Mouse (Mus musculus) thymus, adult 2 months (tissue): ENCODE data around the gene Zbtb8a.

Experiments
- CTCF ChIP-seq: fragments of 200-500 bp; IDR thresholded peaks from 2 replicates; pipeline ENCODE4 v1.5.1; 2012; ENCODE audit warnings: mild to moderate bottlenecking, control low read depth, low read length, moderate library complexity, borderline replicate concordance; ENCODE audit not compliant: control insufficient read depth, poor library complexity, insufficient read depth; ENCODE audit errors: extremely low read depth
- POLR2A ChIP-seq: fragments of 200-500 bp; IDR thresholded peaks from 2 replicates; pipeline ENCODE4 v1.6.1; 2012; ENCODE audit warnings: mild to moderate bottlenecking, low read length, control low read depth, moderate library complexity; ENCODE audit not compliant: control insufficient read depth, poor library complexity, insufficient read depth; ENCODE audit errors: extremely low read depth

DNA sequence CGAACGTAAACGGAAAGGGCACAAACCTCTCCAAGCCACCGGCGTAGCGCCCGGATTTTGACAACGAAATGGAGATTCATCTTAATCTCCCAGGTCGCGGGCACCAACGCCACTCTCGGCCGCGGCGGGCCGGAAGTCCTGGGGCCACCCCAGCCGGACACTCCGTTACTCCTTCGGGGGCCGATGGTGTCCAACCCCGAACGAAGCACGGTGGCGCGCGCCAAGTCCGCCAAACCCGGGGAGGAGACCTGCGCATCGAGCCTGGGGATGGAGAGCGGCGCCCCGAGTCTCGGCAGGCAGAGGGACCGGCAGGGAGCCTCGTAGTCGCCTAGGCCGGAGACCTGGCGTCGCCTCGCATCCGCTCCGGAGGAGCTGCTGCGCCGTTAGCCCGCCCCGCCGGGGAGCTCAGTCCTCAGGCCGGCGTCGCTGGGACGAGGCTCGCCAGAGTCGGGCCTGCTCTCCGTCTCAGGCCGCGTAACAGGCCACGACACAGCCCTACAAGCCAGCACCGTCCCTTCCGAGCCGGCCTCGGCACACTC, 43.2 kb downstream of the Zbtb8a start:
- TF ChIP-seq POLR2A = no peak
- no peak for TF ChIP-seq CTCF
